Mouse (Mus musculus) forebrain, postnatal 0 days (tissue): ENCODE measurements around the gene Fhit. TPM values are rescaled to one million over a fixed set of nuclear protein-coding genes. Genes with fewer than 3 reads are reported as not detected.
A peak's percentile ranks its signal among the peaks of the same experiment; 100 is the strongest.

ENCODE experiments used
- ATAC-seq: fragments of 200-750 bp; cut with Nextera tagmentation; 2 replicates; pipeline ENCODE4 v1.8.0; 2017; ENCODE audit warnings: mild to moderate bottlenecking, moderate library complexity
- DNase-seq: peaks from one replicate; pipeline ENCODE4 v3.0.0-alpha.2; 2015
- H3K27ac ChIP-seq: fragments of 300-500 bp; sonication (generic); 2 replicates; pipeline ENCODE4 v1.5.1; 2014; ENCODE audit warnings: low read depth, mild to moderate bottlenecking, antibody characterized with exemption, low read length, moderate library complexity, mixed read lengths
- H3K27me3 ChIP-seq: fragments of 300-500 bp; sonication (generic); 2 replicates; pipeline ENCODE4 v1.6.1; 2014; ENCODE audit warnings: mild to moderate bottlenecking, low read length, mixed read lengths; ENCODE audit not compliant: insufficient read depth
- H3K36me3 ChIP-seq: fragments of 300-500 bp; sonication (generic); 2 replicates; pipeline ENCODE4 v1.6.1; 2014; ENCODE audit warnings: mild to moderate bottlenecking, moderate library complexity; ENCODE audit not compliant: insufficient read depth
- H3K4me1 ChIP-seq: fragments of 300-500 bp; sonication (generic); 2 replicates; pipeline ENCODE4 v1.6.1; 2014; ENCODE audit warnings: antibody characterized with exemption; ENCODE audit not compliant: insufficient read depth
- H3K4me2 ChIP-seq: fragments of 300-500 bp; sonication (generic); 2 replicates; pipeline ENCODE4 v1.6.1; 2014; ENCODE audit warnings: low read depth, mild to moderate bottlenecking, moderate library complexity
- H3K4me3 ChIP-seq: fragments of 300-500 bp; sonication (generic); 2 replicates; pipeline ENCODE4 v1.5.1; 2014; ENCODE audit warnings: low read depth, low read length, mixed read lengths
- H3K9ac ChIP-seq: fragments of 300-500 bp; sonication (generic); 2 replicates; pipeline ENCODE4 v1.6.1; 2014; ENCODE audit warnings: mild to moderate bottlenecking
- H3K9me3 ChIP-seq: fragments of 300-500 bp; sonication (generic); 2 replicates; pipeline ENCODE4 v1.6.1; 2016; ENCODE audit warnings: low read length
- CTCF ChIP-seq: sonication (generic); IDR thresholded peaks from 2 replicates; pipeline ENCODE4 v1.5.1; 2016; ENCODE audit warnings: antibody characterized with exemption, control low read depth, low read depth
- WGBS: fragments of 180-500 bp; shearing (Covaris S2); extraction: QIAGEN DNeasy Blood & Tissue Kit; methylation state at CpG from one replicate; pipeline ENCODE4 v1.1.7; 2014; 5-methylcytosine and 5-hydroxymethylcytosine counted together
- polyA plus RNA-seq: library from polyadenylated mRNA; unstranded; fragments of >200 nt; fragmentation: Nextera tagmentation; extraction: Ambion mirVana; gene quantifications from 2 replicates; pipeline ENCODE4 v1.2.1, GENCODE M21; 2015
- total RNA-seq: library from RNA; depleted of rRNA; stranded (reverse); fragments of >200 nt; gene quantifications from 2 replicates; pipeline ENCODE4 v1.2.3, GENCODE M21; 2014

Gene Fhit
- total and polyA plus RNA-seq, 2 experiments from 2014 or later = 8.0 to 8.9 TPM

DNA sequence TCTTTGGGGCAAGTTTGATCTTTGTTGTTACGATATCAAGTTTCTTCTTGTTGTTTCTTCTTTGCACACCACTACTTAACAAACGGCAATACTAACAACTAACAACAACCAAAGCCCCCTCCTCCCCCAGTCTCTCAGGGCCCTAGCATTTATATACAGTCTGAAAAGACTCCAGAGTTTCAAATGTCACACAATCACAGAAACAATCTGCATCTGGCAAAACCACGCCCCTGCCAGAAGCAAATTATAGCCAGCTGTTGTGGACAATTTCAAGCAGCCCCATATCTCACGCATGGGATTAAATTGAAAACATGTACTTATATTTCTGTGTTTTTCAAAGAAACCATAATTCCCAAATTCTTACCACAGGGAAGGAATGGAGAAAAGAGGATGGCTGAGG lies 1345.9 kb downstream of the Fhit start:
- H3K36me3 ChIP-seq = no peaks in the 10 kb centered on the region
- H3K4me3 ChIP-seq = no peak overlapping the region
- 86% methylated on average over 4 of the region's 4 CpGs for WGBS
- H3K4me2 ChIP-seq = no peak overlapping the region
- H3K4me1 ChIP-seq = no peaks in the 10 kb centered on the region
- no peaks in the 10 kb centered on the region for H3K27me3 ChIP-seq
- no peak overlapping the region for H3K9ac ChIP-seq
- no peak for ATAC-seq
- DNase-seq = no peak
- no peaks in the 10 kb centered on the region for H3K9me3 ChIP-seq
- TF ChIP-seq CTCF = no peak
- no peak overlapping the region for H3K27ac ChIP-seq

- peak; percentile 73 for ATAC-seq
- peak; percentile 62 for DNase-seq
- no peaks in the 10 kb centered on the region for H3K36me3 ChIP-seq
- H3K9me3 ChIP-seq = no peaks in the 10 kb centered on the region
- H3K9ac ChIP-seq = no peak overlapping the region
- H3K27ac ChIP-seq = no peak overlapping the region
- no peak for TF ChIP-seq CTCF
- no peak overlapping the region for H3K4me2 ChIP-seq
- H3K4me3 ChIP-seq = no peak overlapping the region
- 35% methylated on average over 9 of the region's 9 CpGs for WGBS
- no peaks in the 10 kb centered on the region for H3K4me1 ChIP-seq
- H3K27me3 ChIP-seq = no peaks in the 10 kb centered on the region
Observed at GRCm38 (mm10) chr14:9811847-9812321, 1350.0 kb downstream of the Fhit start.

GRCm38 (mm10) chr14:9811177-9811846 lies 1350.5 kb downstream of the Fhit start:
- Histone ChIP-seq H3K27me3 (no peaks in the 10 kb centered on the region), H3K4me2 (no peak overlapping the region), H3K9ac (no peak overlapping the region), H3K9me3 (no peaks in the 10 kb centered on the region), H3K27ac (no peak overlapping the region), H3K4me3 (no peak overlapping the region), H3K36me3 (no peaks in the 10 kb centered on the region), H3K4me1 (no peaks in the 10 kb centered on the region)
- DNase-seq (no peak), ATAC-seq (peak; percentile 77)
- TF ChIP-seq CTCF = no peak
- WGBS = 31% methylated on average over 7 of the region's 7 CpGs

GRCm38 (mm10) chr14:9793403-9793802 lies 1368.4 kb downstream of the Fhit start:
- ATAC-seq (no peak), DNase-seq (no peak)
- H3K9me3 ChIP-seq = no peaks in the 10 kb centered on the region
- no peak for TF ChIP-seq CTCF
- H3K27me3 ChIP-seq = no peaks in the 10 kb centered on the region
- no peak overlapping the region for H3K27ac ChIP-seq
- H3K4me3 ChIP-seq = no peak overlapping the region
- H3K9ac ChIP-seq = no peak overlapping the region
- H3K4me2 ChIP-seq = no peak overlapping the region
- H3K4me1 ChIP-seq = no peaks in the 10 kb centered on the region
- no peaks in the 10 kb centered on the region for H3K36me3 ChIP-seq

DNA sequence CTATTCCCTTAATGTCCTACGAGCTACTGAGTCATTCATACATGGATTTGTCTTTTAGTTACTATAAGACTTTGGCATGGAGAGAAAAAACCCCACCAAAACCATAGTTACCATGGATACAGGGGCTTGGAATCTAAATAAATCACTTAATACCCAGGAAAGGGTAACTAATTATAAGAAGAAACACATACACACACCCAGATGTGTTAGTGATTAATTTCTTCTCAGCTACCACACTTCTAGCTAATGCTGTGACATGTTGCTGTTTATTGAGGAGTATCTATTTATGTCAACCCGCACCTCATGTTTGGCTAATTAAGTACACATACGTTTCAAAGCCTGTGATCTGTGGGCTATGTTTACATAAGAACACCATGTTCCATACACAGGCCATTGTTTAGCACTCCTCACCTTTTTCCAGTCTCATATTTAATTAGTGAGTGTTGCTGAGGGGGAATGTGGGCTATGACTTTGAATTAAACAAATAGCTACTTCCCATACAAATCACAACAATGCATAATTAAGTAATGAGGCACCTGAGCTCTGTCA lies 1373.4 kb downstream of the Fhit start:
- Histone ChIP-seq H3K9me3 (no peaks in the 10 kb centered on the region), H3K4me1 (no peaks in the 10 kb centered on the region), H3K4me3 (no peak overlapping the region), H3K36me3 (no peaks in the 10 kb centered on the region), H3K27ac (no peak overlapping the region), H3K27me3 (no peaks in the 10 kb centered on the region), H3K9ac (no peak overlapping the region), H3K4me2 (no peak overlapping the region)
- DNase-seq (no peak), ATAC-seq (no peak)
- no peak for TF ChIP-seq CTCF
- 16% methylated on average over 3 of the region's 3 CpGs for WGBS

GRCm38 (mm10) chr14:9787389-9787788 lies 1374.4 kb downstream of the Fhit start:
- no peak overlapping the region for H3K4me2 ChIP-seq
- H3K36me3 ChIP-seq = no peaks in the 10 kb centered on the region
- no peak overlapping the region for H3K4me3 ChIP-seq
- no peak for ATAC-seq
- H3K9ac ChIP-seq = no peak overlapping the region
- no peaks in the 10 kb centered on the region for H3K9me3 ChIP-seq
- WGBS = 70% methylated on average over 1 of the region's 1 CpGs
- no peak for TF ChIP-seq CTCF
- H3K4me1 ChIP-seq = no peaks in the 10 kb centered on the region
- no peak for DNase-seq
- no peak overlapping the region for H3K27ac ChIP-seq
- no peaks in the 10 kb centered on the region for H3K27me3 ChIP-seq

GRCm38 (mm10) chr14:9785861-9786260 lies 1376.0 kb downstream of the Fhit start:
- no peak overlapping the region for H3K27ac ChIP-seq
- no peak overlapping the region for H3K4me3 ChIP-seq
- no peak overlapping the region for H3K9ac ChIP-seq
- no peak for TF ChIP-seq CTCF
- H3K4me2 ChIP-seq = no peak overlapping the region
- no peaks in the 10 kb centered on the region for H3K9me3 ChIP-seq
- H3K27me3 ChIP-seq = no peaks in the 10 kb centered on the region
- ATAC-seq (no peak), DNase-seq (no peak)
- WGBS = 52% methylated on average over 1 of the region's 1 CpGs
- no peaks in the 10 kb centered on the region for H3K36me3 ChIP-seq
- no peaks in the 10 kb centered on the region for H3K4me1 ChIP-seq
